Mouse (Mus musculus) c-Kit-negative CD71-positive TER-119-positive erythroid progenitor cells, embryonic 14.5 days (primary cell): ENCODE measurements around the gene Tas1r2.

ENCODE experiments used
- DNase-seq: peaks from one replicate; pipeline ENCODE4 v3.0.0-alpha.2; 2013; ENCODE audit warnings: low read depth, low spot score

Tas1r2 gene

DNA sequence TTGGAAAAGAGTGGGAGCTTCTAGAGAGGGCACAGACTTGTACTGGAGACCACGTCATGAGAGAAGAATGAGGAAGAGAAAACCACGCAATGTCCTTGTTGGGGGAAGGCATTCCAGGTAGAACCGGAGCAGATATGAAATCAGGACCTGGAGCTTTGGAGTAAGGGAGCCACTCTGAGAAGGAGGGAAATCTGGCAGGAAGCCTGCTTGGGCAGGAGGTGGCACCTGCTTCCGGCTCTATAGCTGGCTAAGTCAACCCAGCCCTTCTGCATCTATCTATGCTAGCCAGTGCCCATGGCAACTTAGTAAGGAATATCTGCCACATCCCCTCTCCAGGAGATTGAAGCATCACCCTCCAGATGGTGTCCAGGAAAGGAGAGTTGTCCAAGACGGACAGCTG lies 52.6 kb downstream of the Tas1r2 start:
- DNase-seq, result no peak

DNA sequence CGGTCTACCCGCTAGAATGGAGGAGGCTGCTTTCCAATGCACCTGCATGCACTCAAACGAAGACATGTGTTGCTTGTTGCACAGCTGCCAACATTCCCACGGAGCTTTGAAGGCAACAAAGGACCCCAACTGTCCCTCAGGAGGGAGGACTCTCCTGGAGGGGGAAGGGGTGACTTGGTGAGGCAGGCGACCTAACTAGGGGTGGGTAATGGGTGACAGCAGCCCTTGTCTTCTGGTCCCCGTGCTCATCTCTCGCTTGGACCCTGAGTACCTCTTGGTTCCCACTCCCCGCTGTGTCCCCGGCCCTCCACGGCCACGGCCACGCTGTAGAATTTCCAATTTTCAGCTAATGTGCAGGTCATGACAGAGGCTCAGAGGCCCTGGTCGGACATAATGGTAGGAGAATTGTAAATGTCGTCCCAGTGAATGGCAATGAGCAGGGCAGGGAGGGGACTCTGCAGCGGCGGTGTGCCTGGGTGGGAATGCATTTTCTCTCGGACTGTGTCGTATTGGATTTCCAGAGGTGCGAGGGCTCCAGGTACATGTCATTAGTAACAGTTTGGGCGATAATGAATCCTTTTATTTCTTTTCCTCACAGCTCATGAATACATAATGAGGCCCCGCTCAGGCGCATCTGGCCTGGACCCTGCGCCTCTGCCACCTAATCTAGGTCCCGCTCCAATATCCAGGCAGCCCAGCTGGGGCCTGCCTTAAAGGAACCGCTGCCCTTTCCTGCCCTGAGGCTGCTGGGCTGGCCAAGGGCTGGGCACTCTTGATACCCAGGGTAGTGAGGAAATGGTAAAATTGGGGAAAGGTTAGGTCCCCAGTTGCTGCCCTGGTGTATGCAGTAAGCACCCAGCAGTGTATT lies 57.4 kb downstream of the Tas1r2 start:
- DNase-seq, result no peak

DNA sequence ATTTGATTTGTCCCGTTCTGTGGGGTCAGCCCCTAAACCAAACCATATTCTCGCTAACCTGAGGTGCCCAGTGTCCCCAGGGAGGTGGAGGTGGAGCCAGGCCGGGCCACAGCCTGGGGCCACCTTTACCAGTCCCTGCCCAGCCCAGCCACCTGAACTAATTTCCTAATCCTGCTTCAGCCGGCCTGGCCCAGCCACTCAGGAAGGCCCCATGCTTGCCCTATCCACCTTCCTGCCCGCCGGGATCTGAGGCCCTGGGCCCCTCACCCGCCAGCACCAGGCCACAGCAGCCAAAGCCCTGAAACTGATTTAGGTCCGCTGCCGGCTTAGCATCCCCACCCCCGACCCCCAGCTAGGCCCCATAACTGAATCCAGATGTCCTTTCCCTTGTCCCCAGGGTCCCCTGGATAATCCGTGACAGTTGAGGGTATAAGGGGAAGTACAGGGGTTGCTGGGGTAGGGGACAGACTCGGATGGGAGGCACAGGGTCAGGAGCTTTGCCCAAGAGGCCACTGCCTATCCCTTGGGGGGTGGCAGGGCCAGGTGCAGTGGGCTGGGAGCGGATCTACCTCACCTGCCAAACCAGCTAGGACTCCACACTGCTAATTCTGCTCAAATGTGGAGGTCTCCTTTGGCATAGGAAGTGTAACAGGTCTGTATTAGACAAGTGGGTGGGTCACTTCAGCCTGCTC lies 62.0 kb downstream of the Tas1r2 start:
- no peak for DNase-seq

DNA sequence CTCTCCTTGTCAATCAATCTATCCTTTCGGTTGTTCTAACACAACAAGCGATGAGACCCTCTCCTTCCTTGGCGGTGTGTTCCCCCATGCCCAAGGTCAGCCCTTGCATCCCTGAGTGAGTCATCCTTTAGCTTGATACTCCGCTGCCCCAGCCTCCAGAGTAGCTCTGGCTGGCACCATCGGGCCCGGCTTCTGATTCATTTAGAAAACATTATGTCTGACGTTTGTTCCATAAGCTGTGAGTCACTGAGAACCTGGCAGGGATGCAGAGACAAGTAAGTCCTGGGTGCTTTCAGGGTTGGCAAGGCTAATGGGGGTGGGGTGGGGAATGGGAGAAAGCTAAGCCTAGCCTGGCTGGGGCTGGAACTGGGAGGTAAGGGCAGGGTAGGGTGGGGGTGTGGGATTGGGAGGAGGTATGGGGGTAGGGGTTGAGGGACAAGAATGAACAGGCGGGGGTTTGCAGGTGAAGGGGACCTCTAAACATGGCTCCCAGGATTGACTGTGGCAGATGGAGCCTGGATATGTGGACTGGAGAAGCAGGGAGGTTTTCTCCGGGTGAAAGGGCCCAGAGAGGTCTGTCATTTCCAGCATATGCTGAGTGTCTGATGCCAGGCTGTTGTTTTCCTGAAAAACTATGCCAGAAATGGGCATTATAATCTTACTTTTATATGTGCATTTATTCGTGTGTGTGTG lies 63.3 kb downstream of the Tas1r2 start:
- DNase-seq, result no peak

DNA sequence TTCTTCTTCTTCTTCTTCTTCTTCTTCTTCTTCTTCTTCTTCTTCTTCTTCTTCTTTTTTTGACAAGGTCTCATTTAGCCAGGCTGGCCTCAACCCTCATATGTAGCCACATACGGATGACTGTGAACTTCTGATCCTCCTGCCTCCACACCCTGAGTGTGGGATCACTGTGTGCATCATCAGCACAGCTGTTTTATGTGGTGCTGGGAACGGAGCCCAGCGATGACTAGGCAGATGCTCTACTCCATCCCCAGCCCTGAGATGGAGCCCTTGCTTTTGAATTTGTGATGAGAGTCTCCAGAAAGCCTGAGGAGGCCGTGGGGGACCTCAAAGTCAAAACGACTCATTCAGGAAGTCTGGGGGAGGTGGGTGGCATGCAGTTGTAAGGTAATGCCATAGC lies 65.6 kb downstream of the Tas1r2 start:
- no peak for DNase-seq
